Mouse (Mus musculus): ENCODE results near the gene Insm1.

DNA sequence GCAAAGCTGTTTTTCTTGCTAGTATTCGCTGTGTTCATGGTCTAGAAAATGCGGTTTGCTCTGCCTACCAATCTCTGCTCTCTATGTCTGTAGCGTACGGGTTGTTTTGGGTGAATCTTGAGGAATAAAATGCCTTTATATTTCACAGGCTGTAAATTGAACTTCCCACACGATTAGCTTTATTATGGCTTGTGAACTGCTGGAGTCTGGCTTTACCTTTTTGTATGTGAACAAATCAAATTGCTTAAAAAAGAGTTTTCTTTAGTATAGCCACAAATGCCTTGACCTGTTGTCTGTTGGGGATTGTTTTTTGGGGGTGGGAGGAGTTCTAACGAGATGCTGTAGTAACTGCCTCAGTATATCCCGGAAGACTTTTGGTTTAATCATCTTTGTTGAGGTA, 2.4 kb downstream of the Insm1 start:
- TF ChIP-seq POLR2A (IDR thresholded peaks at IDR 0.05; ENCODE audit: insufficient read length, low read depth) (no peak), MYOG (IDR thresholded peaks at IDR 0.05; ENCODE audit: control insufficient read depth in 1 of 3, insufficient read depth in 1 of 3, insufficient read length in 2 of 3, low read depth in 2 of 3) (no peak), USF1 (IDR thresholded peaks at IDR 0.05; ENCODE audit: low read depth) (no peak), REST (IDR thresholded peaks at IDR 0.05; ENCODE audit: insufficient read depth, insufficient read length) (no peak), MYOD1 (IDR thresholded peaks at IDR 0.05; ENCODE audit: control insufficient read depth in 1 of 3, insufficient read length in 2 of 3, low read depth in 2 of 3) (no peak), E2F4 (IDR thresholded peaks at IDR 0.05; ENCODE audit: insufficient read depth) (no peak)

Measured in myocyte (in vitro differentiated cells).